Mouse (Mus musculus): ENCODE measurements around the gene Rhou. TPM values are rescaled to one million over a fixed set of nuclear protein-coding genes. Genes with fewer than 3 reads are reported as not detected.
"Not testable (repeated sequence)": the region's sequence is repeated elsewhere in the genome, so short reads cannot be mapped to it uniquely, and the experiment has no call there.

The Rhou gene
- polyA plus RNA-seq, 1 experiment: 8.0 TPM

- TF ChIP-seq CTCF (IDR thresholded peaks at IDR 0.05; ENCODE audit: insufficient read depth, low read length) (no peak), POLR2A (IDR thresholded peaks at IDR 0.05; ENCODE audit: borderline replicate concordance, extremely low read depth, low read depth, low read length) (no peak)
- Histone ChIP-seq H3K4me3 (replicated peaks; ENCODE audit: extremely low read depth, low read depth, low read length) (no peak overlapping the region), H3K4me1 (ENCODE audit: control insufficient read depth, insufficient read depth, low read length) (no peaks in the 10 kb centered on the region)
- no peak for DNase-seq
- WGBS: 37% methylated on average over 10 of the region's 10 CpGs
Measured at GRCm38 (mm10) chr8:123630058-123630457, 23.7 kb upstream of the Rhou start.

GRCm38 (mm10) chr8:123630841-123631251, 22.9 kb upstream of the Rhou start:
- no peak for DNase-seq
- WGBS: 20% methylated on average over 12 of the region's 12 CpGs
- Histone ChIP-seq H3K4me3 (replicated peaks; ENCODE audit: extremely low read depth, low read depth, low read length) (no peak overlapping the region), H3K4me1 (ENCODE audit: control insufficient read depth, insufficient read depth, low read length) (no peaks in the 10 kb centered on the region)
- TF ChIP-seq POLR2A (IDR thresholded peaks at IDR 0.05; ENCODE audit: borderline replicate concordance, extremely low read depth, low read depth, low read length) (no peak), CTCF (IDR thresholded peaks at IDR 0.05; ENCODE audit: insufficient read depth, low read length) (no peak)

GRCm38 (mm10) chr8:123631746-123632145, 22.0 kb upstream of the Rhou start:
- H3K4me3 ChIP-seq (replicated peaks; ENCODE audit: extremely low read depth, low read depth, low read length); H3K4me1 ChIP-seq (ENCODE audit: control insufficient read depth, insufficient read depth, low read length); DNase-seq: not testable (repeated sequence)
- WGBS: 65% methylated on average over 3 of the region's 3 CpGs

GRCm38 (mm10) chr8:123632257-123632656, 21.5 kb upstream of the Rhou start:
- 82% methylated on average over 4 of the region's 4 CpGs for WGBS
- H3K4me3 ChIP-seq (replicated peaks; ENCODE audit: extremely low read depth, low read depth, low read length): no peak overlapping the region
- H3K4me1 ChIP-seq (ENCODE audit: control insufficient read depth, insufficient read depth, low read length): no peaks in the 10 kb centered on the region
- no peak for DNase-seq
- no peak for TF ChIP-seq CTCF (IDR thresholded peaks at IDR 0.05; ENCODE audit: insufficient read depth, low read length)
- TF ChIP-seq POLR2A (IDR thresholded peaks at IDR 0.05; ENCODE audit: borderline replicate concordance, extremely low read depth, low read depth, low read length): no peak

- no peak for DNase-seq
- TF ChIP-seq POLR2A (IDR thresholded peaks at IDR 0.05; ENCODE audit: borderline replicate concordance, extremely low read depth, low read depth, low read length): no peak
- no peak for TF ChIP-seq CTCF (IDR thresholded peaks at IDR 0.05; ENCODE audit: insufficient read depth, low read length)
- WGBS: 43% methylated on average over 7 of the region's 7 CpGs
- Histone ChIP-seq H3K4me1 (ENCODE audit: control insufficient read depth, insufficient read depth, low read length) (no peaks in the 10 kb centered on the region), H3K4me3 (replicated peaks; ENCODE audit: extremely low read depth, low read depth, low read length) (no peak overlapping the region)
Measured at GRCm38 (mm10) chr8:123633801-123634200, 19.9 kb upstream of the Rhou start.

- WGBS: 11% methylated on average over 3 of the region's 3 CpGs
- Histone ChIP-seq H3K4me3 (replicated peaks; ENCODE audit: extremely low read depth, low read depth, low read length) (no peak overlapping the region), H3K4me1 (ENCODE audit: control insufficient read depth, insufficient read depth, low read length) (no peaks in the 10 kb centered on the region)
- DNase-seq: no peak
- no peak for TF ChIP-seq POLR2A (IDR thresholded peaks at IDR 0.05; ENCODE audit: borderline replicate concordance, extremely low read depth, low read depth, low read length)
- no peak for TF ChIP-seq CTCF (IDR thresholded peaks at IDR 0.05; ENCODE audit: insufficient read depth, low read length)
Measured at GRCm38 (mm10) chr8:123634395-123635131, 19.2 kb upstream of the Rhou start.

GRCm38 (mm10) chr8:123635671-123636070, 18.1 kb upstream of the Rhou start:
- Histone ChIP-seq H3K4me3 (replicated peaks; ENCODE audit: extremely low read depth, low read depth, low read length) (no peak overlapping the region), H3K4me1 (ENCODE audit: control insufficient read depth, insufficient read depth, low read length) (no peaks in the 10 kb centered on the region)
- WGBS: 62% methylated on average over 11 of the region's 11 CpGs
- DNase-seq: no peak
- TF ChIP-seq CTCF (IDR thresholded peaks at IDR 0.05; ENCODE audit: insufficient read depth, low read length) (no peak), POLR2A (IDR thresholded peaks at IDR 0.05; ENCODE audit: borderline replicate concordance, extremely low read depth, low read depth, low read length) (no peak)

- TF ChIP-seq POLR2A (IDR thresholded peaks at IDR 0.05; ENCODE audit: borderline replicate concordance, extremely low read depth, low read depth, low read length) (no peak), CTCF (IDR thresholded peaks at IDR 0.05; ENCODE audit: insufficient read depth, low read length) (peak; percentile 41)
- WGBS: 17% methylated on average over 25 of the region's 25 CpGs
- Histone ChIP-seq H3K4me3 (replicated peaks; ENCODE audit: extremely low read depth, low read depth, low read length) (no peak overlapping the region), H3K4me1 (ENCODE audit: control insufficient read depth, insufficient read depth, low read length) (no peaks in the 10 kb centered on the region)
- DNase-seq: peak; percentile 38
Measured at GRCm38 (mm10) chr8:123643330-123644051, 10.2 kb upstream of the Rhou start.

GRCm38 (mm10) chr8:123645229-123645628, 8.5 kb upstream of the Rhou start:
- Histone ChIP-seq H3K4me1 (ENCODE audit: control insufficient read depth, insufficient read depth, low read length) (no peaks in the 10 kb centered on the region), H3K4me3 (replicated peaks; ENCODE audit: extremely low read depth, low read depth, low read length) (no peak overlapping the region)
- TF ChIP-seq POLR2A (IDR thresholded peaks at IDR 0.05; ENCODE audit: borderline replicate concordance, extremely low read depth, low read depth, low read length) (no peak), CTCF (IDR thresholded peaks at IDR 0.05; ENCODE audit: insufficient read depth, low read length) (no peak)
- no peak for DNase-seq
- 86% methylated on average over 9 of the region's 9 CpGs for WGBS

Data from lung, adult 2 months (tissue).